Mouse (Mus musculus) small intestine, adult 2 months (tissue): ENCODE data around the gene Cdh4.

ENCODE experiments used
- CTCF ChIP-seq: fragments of 200-500 bp; IDR thresholded peaks from 2 replicates; pipeline ENCODE4 v1.5.1; 2012; ENCODE audit warnings: low read depth, mild to moderate bottlenecking, control low read depth, inconsistent platforms, low read length, moderate library complexity, mixed read lengths; ENCODE audit not compliant: insufficient replicate concordance, insufficient read length; ENCODE audit errors: extremely low read depth
- POLR2A ChIP-seq: fragments of 200-500 bp; IDR thresholded peaks from 2 replicates; pipeline ENCODE4 v1.6.1; 2012; ENCODE audit warnings: low read depth, mild to moderate bottlenecking, control low read depth, inconsistent platforms, low read length, moderate library complexity

GRCm38 (mm10) chr2:179640576-179641301 lies 198.5 kb downstream of the Cdh4 start:
- TF ChIP-seq CTCF, result no peak
- no peak for TF ChIP-seq POLR2A
